Mouse (Mus musculus) hindbrain, embryonic 15.5 days (tissue): ENCODE data around the gene Hectd2. TPM values are rescaled to one million over a fixed set of nuclear protein-coding genes. Genes with fewer than 3 reads are reported as not detected.

Experiments used
- ATAC-seq: fragments of 200-750 bp; cut with Nextera tagmentation; 2 replicates; pipeline ENCODE4 v1.8.0; 2017; ENCODE audit warnings: low read depth, moderate number of reproducible peaks, moderate TSS enrichment; ENCODE audit not compliant: low FRiP score
- H3K27ac ChIP-seq: fragments of 300-500 bp; sonication (generic); replicated peaks from 2 replicates; pipeline ENCODE4 v1.5.1; 2015; ENCODE audit warnings: mild to moderate bottlenecking, inconsistent platforms
- H3K27me3 ChIP-seq: fragments of 300-500 bp; sonication (generic); 2 replicates; pipeline ENCODE4 v1.6.1; 2015; ENCODE audit warnings: control low read depth, inconsistent platforms
- H3K36me3 ChIP-seq: fragments of 300-500 bp; sonication (generic); 2 replicates; pipeline ENCODE4 v1.6.1; 2015; ENCODE audit warnings: control low read depth, inconsistent platforms
- H3K4me1 ChIP-seq: fragments of 300-500 bp; sonication (generic); replicated peaks from 2 replicates; pipeline ENCODE4 v1.6.1; 2015; ENCODE audit warnings: control low read depth, inconsistent platforms
- H3K4me2 ChIP-seq: fragments of 300-500 bp; sonication (generic); 2 replicates; pipeline ENCODE4 v1.6.1; 2015; ENCODE audit warnings: moderate library complexity, mild to moderate bottlenecking, inconsistent platforms
- H3K4me3 ChIP-seq: fragments of 300-500 bp; sonication (generic); 2 replicates; pipeline ENCODE4 v1.5.1; 2015; ENCODE audit warnings: mild to moderate bottlenecking, inconsistent platforms
- H3K9ac ChIP-seq: fragments of 300-500 bp; sonication (generic); 2 replicates; pipeline ENCODE4 v1.6.1; 2015; ENCODE audit warnings: inconsistent platforms
- H3K9me3 ChIP-seq: fragments of 300-500 bp; sonication (generic); 2 replicates; pipeline ENCODE4 v1.6.1; 2016; ENCODE audit warnings: control low read depth, inconsistent platforms
- WGBS: fragments of 180-500 bp; shearing (Covaris S2); methylation state at CpG from one replicate; pipeline ENCODE4 v1.1.7; 2015; 5-methylcytosine and 5-hydroxymethylcytosine counted together
- polyA plus RNA-seq: library from polyadenylated mRNA; unstranded; fragments of >200 nt; fragmentation: Nextera tagmentation; extraction: Ambion mirVana; gene quantifications from 2 replicates; pipeline ENCODE4 v1.2.1, GENCODE M21; 2015

Hectd2 gene
- polyA plus RNA-seq, result 11.8 and 13.1 TPM in 2 replicates

- Histone ChIP-seq H3K9me3 (no peaks in the 10 kb centered on the region), H3K9ac (peak within 1 kb of the TSS; percentile 97), H3K4me1 (peaks cover 16% of the 10 kb centered on the region), H3K27me3 (no peaks in the 10 kb centered on the region), H3K36me3 (no peaks in the 10 kb centered on the region), H3K4me3 (peak within 1 kb of the TSS; percentile 97), H3K27ac (peak within 1 kb of the TSS; percentile 96), H3K4me2 (peak within 1 kb of the TSS; percentile 86)
- peak; percentile 93 for ATAC-seq
- under 1% methylated on average over 67 of the region's 92 CpGs for WGBS
Observed at GRCm38 (mm10) chr19:36554046-36554784, at the start of gene Hectd2. Gene Hectd2 (plus strand): TSS chr19:36554639.

- H3K4me1 ChIP-seq, result 0 out of 2 replicates have a peak, but pooled peaks cover 3% of the 10 kb centered on the region
- WGBS, result 98% methylated on average over 2 of the region's 2 CpGs
- H3K27ac ChIP-seq, result no peak overlapping the region
- no peak for ATAC-seq
- no peak overlapping the region for H3K9ac ChIP-seq
- H3K4me3 ChIP-seq, result no peak overlapping the region
- no peaks in the 10 kb centered on the region for H3K36me3 ChIP-seq
- no peaks in the 10 kb centered on the region for H3K9me3 ChIP-seq
- no peaks in the 10 kb centered on the region for H3K27me3 ChIP-seq
- H3K4me2 ChIP-seq, result no peak overlapping the region
Observed at GRCm38 (mm10) chr19:36504716-36505115, 49.7 kb upstream of the Hectd2 start.

- H3K4me3 ChIP-seq, result no peak overlapping the region
- no peak overlapping the region for H3K27ac ChIP-seq
- H3K9ac ChIP-seq, result no peak overlapping the region
- 83% methylated on average over 1 of the region's 1 CpGs for WGBS
- H3K4me1 ChIP-seq, result 0 out of 2 replicates have a peak, but pooled peaks cover 3% of the 10 kb centered on the region
- no peaks in the 10 kb centered on the region for H3K9me3 ChIP-seq
- no peaks in the 10 kb centered on the region for H3K27me3 ChIP-seq
- no peaks in the 10 kb centered on the region for H3K36me3 ChIP-seq
- no peak overlapping the region for H3K4me2 ChIP-seq
- ATAC-seq, result no peak
Observed at GRCm38 (mm10) chr19:36511305-36511704, 43.1 kb upstream of the Hectd2 start.

DNA sequence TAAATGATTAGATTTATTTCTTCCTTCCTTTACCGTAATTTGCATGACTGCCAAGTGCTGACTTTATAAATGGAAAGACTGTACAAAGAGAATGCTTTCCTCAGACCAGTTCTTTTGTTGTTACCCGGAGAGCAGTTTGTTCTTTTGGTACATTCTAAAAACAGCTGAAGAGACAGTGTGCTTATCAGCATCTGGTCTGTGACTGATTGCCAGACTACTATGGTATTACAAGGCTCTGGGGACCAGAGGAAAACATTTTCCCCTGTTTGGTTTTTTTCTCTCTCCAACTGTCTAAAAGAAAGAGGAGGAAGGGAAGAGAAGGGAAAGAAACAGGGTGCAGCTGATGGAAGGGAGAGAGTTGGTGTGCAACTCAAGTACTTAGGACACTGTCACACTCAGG, 36.0 kb upstream of the Hectd2 start:
- Histone ChIP-seq H3K36me3 (no peaks in the 10 kb centered on the region), H3K27me3 (no peaks in the 10 kb centered on the region), H3K4me1 (peaks cover 5% of the 10 kb centered on the region), H3K9me3 (no peaks in the 10 kb centered on the region), H3K9ac (no peak overlapping the region), H3K4me2 (no peak overlapping the region), H3K4me3 (no peak overlapping the region), H3K27ac (no peak overlapping the region)
- 41% methylated on average over 2 of the region's 2 CpGs for WGBS
- ATAC-seq, result no peak

- Histone ChIP-seq H3K27ac (no peak overlapping the region), H3K4me1 (peaks cover 5% of the 10 kb centered on the region), H3K4me3 (no peak overlapping the region), H3K27me3 (no peaks in the 10 kb centered on the region), H3K36me3 (no peaks in the 10 kb centered on the region), H3K9me3 (no peaks in the 10 kb centered on the region), H3K4me2 (no peak overlapping the region), H3K9ac (no peak overlapping the region)
- no peak for ATAC-seq
- 93% methylated on average over 2 of the region's 2 CpGs for WGBS
Observed at GRCm38 (mm10) chr19:36521568-36521967, 32.9 kb upstream of the Hectd2 start.

- H3K27me3 ChIP-seq, result no peaks in the 10 kb centered on the region
- no peak overlapping the region for H3K27ac ChIP-seq
- ATAC-seq, result no peak
- no peak overlapping the region for H3K4me2 ChIP-seq
- no peaks in the 10 kb centered on the region for H3K9me3 ChIP-seq
- no peak overlapping the region for H3K4me3 ChIP-seq
- 82% methylated on average over 3 of the region's 3 CpGs for WGBS
- H3K36me3 ChIP-seq, result no peaks in the 10 kb centered on the region
- peaks cover 5% of the 10 kb centered on the region for H3K4me1 ChIP-seq
- no peak overlapping the region for H3K9ac ChIP-seq
Observed at GRCm38 (mm10) chr19:36522558-36523195, 31.8 kb upstream of the Hectd2 start.

GRCm38 (mm10) chr19:36525071-36525470, 29.4 kb upstream of the Hectd2 start:
- Histone ChIP-seq H3K27me3 (no peaks in the 10 kb centered on the region), H3K9ac (no peak overlapping the region), H3K4me3 (no peak overlapping the region), H3K27ac (no peak overlapping the region), H3K9me3 (no peaks in the 10 kb centered on the region), H3K36me3 (no peaks in the 10 kb centered on the region), H3K4me2 (no peak overlapping the region), H3K4me1 (no peaks in the 10 kb centered on the region)
- no peak for ATAC-seq

- Histone ChIP-seq H3K27ac (no peak overlapping the region), H3K9ac (no peak overlapping the region), H3K4me1 (peaks cover 28% of the 10 kb centered on the region), H3K4me2 (no peak overlapping the region), H3K4me3 (no peak overlapping the region), H3K36me3 (no peaks in the 10 kb centered on the region), H3K27me3 (no peaks in the 10 kb centered on the region), H3K9me3 (no peaks in the 10 kb centered on the region)
- no peak for ATAC-seq
- WGBS, result 55% methylated on average over 5 of the region's 5 CpGs
Observed at GRCm38 (mm10) chr19:36533082-36533481, 21.4 kb upstream of the Hectd2 start.

- no peak overlapping the region for H3K9ac ChIP-seq
- WGBS, result 24% methylated on average over 17 of the region's 17 CpGs
- H3K4me3 ChIP-seq, result peak overlapping the region; percentile 6; the same call in 1 of the 2 replicates
Observed at GRCm38 (mm10) chr19:36534011-36534765, 20.3 kb upstream of the Hectd2 start.

DNA sequence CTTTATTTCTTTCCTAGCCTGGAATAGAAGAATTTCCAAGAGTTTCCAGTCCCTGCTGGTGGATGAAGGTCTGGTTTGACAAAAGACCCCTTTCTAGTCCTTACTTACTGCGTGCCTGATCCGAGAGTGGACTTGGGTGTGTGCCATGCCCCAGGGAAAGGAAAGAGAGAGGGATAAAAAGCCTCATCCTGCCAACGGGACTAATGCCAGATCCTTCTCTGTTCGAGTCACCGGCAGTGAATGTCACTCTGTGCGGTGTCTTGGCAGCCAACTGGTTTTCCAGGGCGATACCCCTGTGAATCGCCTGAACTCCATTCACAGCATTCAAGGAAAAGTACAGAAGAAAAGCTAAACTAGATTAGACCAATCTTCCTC, 19.7 kb upstream of the Hectd2 start:
- Histone ChIP-seq H3K36me3 (no peaks in the 10 kb centered on the region), H3K4me1 (peaks cover 28% of the 10 kb centered on the region), H3K4me3 (peak overlapping the region; percentile 6; the same call in 1 of the 2 replicates), H3K27ac (peak overlapping the region; percentile 76), H3K9me3 (no peaks in the 10 kb centered on the region), H3K27me3 (no peaks in the 10 kb centered on the region), H3K9ac (no peak overlapping the region), H3K4me2 (peak overlapping the region; percentile 46)
- ATAC-seq, result peak; percentile 88
- 16% methylated on average over 8 of the region's 8 CpGs for WGBS

More at GRCm38 (mm10) chr19:36534011-36534765, 20.3 kb upstream of the Hectd2 start:
- peak; percentile 82 for ATAC-seq
- Histone ChIP-seq H3K4me2 (peak overlapping the region; percentile 46), H3K4me1 (peaks cover 28% of the 10 kb centered on the region), H3K27ac (peak overlapping the region; percentile 76), H3K9me3 (no peaks in the 10 kb centered on the region), H3K36me3 (no peaks in the 10 kb centered on the region), H3K27me3 (no peaks in the 10 kb centered on the region)

DNA sequence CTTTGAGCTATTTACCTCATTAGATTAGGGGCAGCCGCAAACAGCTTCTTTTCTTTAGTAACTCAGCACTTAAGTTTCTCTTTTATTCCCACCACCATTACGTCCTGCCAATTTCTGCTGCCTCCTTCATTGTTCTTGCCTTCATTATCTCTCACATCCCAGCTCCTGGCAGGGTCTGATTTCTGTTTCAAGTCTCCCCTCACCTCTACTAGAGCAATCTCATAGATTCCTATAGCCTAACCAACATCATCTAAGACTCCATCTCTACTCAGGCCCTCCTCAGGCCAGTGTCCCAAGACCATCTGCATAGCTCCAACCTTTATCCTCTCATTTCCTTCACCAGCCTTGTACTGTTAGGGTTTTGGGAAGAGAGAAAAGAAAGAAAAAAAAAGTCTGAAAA, 19.3 kb upstream of the Hectd2 start:
- ATAC-seq, result peak; percentile 17; the same call in 1 of the 2 replicates
- Histone ChIP-seq H3K27ac (peak overlapping the region; percentile 76), H3K4me3 (no peak overlapping the region), H3K36me3 (no peaks in the 10 kb centered on the region), H3K4me2 (peak overlapping the region; percentile 46), H3K27me3 (no peaks in the 10 kb centered on the region), H3K4me1 (peaks cover 28% of the 10 kb centered on the region), H3K9me3 (no peaks in the 10 kb centered on the region), H3K9ac (no peak overlapping the region)
- WGBS, result 28% methylated on average over 2 of the region's 2 CpGs

DNA sequence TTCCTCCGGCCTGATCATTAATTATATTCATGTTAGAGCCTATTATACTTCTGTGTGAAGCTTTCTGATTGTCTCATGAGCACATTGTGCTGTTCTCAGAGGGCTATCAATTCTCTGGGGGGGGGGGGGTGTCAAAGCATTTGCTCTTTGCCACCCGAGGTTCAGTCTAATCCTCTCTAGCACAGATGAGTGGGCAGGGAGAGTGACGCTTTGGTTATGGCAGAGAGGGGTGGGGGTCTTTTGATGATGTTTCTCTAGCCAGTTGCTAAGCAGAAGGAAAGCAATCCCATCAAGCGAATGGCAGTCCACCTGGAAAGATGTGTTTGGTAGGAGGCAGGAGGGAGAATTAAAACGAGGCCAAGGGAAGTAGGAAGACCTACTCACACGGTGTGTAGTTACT, 18.6 kb upstream of the Hectd2 start:
- H3K4me1 ChIP-seq, result peaks cover 28% of the 10 kb centered on the region
- no peaks in the 10 kb centered on the region for H3K36me3 ChIP-seq
- 10% methylated on average over 6 of the region's 6 CpGs for WGBS
- no peak for ATAC-seq
- peak overlapping the region; percentile 76 for H3K27ac ChIP-seq
- no peaks in the 10 kb centered on the region for H3K9me3 ChIP-seq
- H3K4me3 ChIP-seq, result no peak overlapping the region
- no peaks in the 10 kb centered on the region for H3K27me3 ChIP-seq
- no peak overlapping the region; the same call in 1 of the 2 replicates for H3K4me2 ChIP-seq
- H3K9ac ChIP-seq, result no peak overlapping the region
